Mouse (Mus musculus): ENCODE results near the gene Cox7b2. TPM values are rescaled to one million over a fixed set of nuclear protein-coding genes. Genes with fewer than 3 reads are reported as not detected.
"Not testable (repeated sequence)": the region's sequence is repeated elsewhere in the genome, so short reads cannot be mapped to it uniquely, and the experiment has no call there.

Cox7b2 gene
- polyA plus RNA-seq (2012) = not detected in 2 replicates

- H3K4me1 ChIP-seq (ENCODE audit: control insufficient read depth) = no peaks in the 10 kb centered on the region
- TF ChIP-seq GATA1 (IDR thresholded peaks at IDR 0.05; ENCODE audit: low read length) = no peak
- TF ChIP-seq TAL1 (IDR thresholded peaks at IDR 0.05; ENCODE audit: low read length) = no peak
- H3K36me3 ChIP-seq (ENCODE audit: control insufficient read depth) = no peaks in the 10 kb centered on the region
- no peak within 1 kb of the TSS for H3K4me3 ChIP-seq (replicated peaks)
- no peaks in the 10 kb centered on the region for H3K27me3 ChIP-seq (ENCODE audit: control insufficient read depth)
- peaks cover 6% of the 10 kb centered on the region for H3K9me3 ChIP-seq (ENCODE audit: control insufficient read depth, low read length)
Observed at GRCm38 (mm10) chr5:71548079-71548478, at the start of gene Cox7b2. Gene Cox7b2 (minus strand): TSS chr5:71548205.

- H3K9me3 ChIP-seq (ENCODE audit: control insufficient read depth, low read length) = 0 out of 2 replicates have a peak, but pooled peaks cover 2% of the 10 kb centered on the region
Observed at GRCm38 (mm10) chr5:71595321-71595720, 47.3 kb upstream of the Cox7b2 start.

GRCm38 (mm10) chr5:71593745-71594255 lies 45.8 kb upstream of the Cox7b2 start:
- TF ChIP-seq GATA1 (IDR thresholded peaks at IDR 0.05; ENCODE audit: low read length) (no peak), TAL1 (IDR thresholded peaks at IDR 0.05; ENCODE audit: low read length) (no peak)
- H3K4me3 ChIP-seq (replicated peaks) = no peak overlapping the region
- 0 out of 2 replicates have a peak, but pooled peaks cover 2% of the 10 kb centered on the region for H3K9me3 ChIP-seq (ENCODE audit: control insufficient read depth, low read length)
- no peaks in the 10 kb centered on the region for H3K4me1 ChIP-seq (ENCODE audit: control insufficient read depth)
- H3K27me3 ChIP-seq (ENCODE audit: control insufficient read depth) = no peaks in the 10 kb centered on the region
- no peaks in the 10 kb centered on the region for H3K36me3 ChIP-seq (ENCODE audit: control insufficient read depth)

More at GRCm38 (mm10) chr5:71595321-71595720, 47.3 kb upstream of the Cox7b2 start:
- no peaks in the 10 kb centered on the region for H3K4me1 ChIP-seq (ENCODE audit: control insufficient read depth)
- no peaks in the 10 kb centered on the region for H3K36me3 ChIP-seq (ENCODE audit: control insufficient read depth)
- H3K4me3 ChIP-seq (replicated peaks) = no peak overlapping the region
- no peak for TF ChIP-seq GATA1 (IDR thresholded peaks at IDR 0.05; ENCODE audit: low read length)
- H3K27me3 ChIP-seq (ENCODE audit: control insufficient read depth) = no peaks in the 10 kb centered on the region

- no peak overlapping the region for H3K4me3 ChIP-seq (replicated peaks)
- peaks cover 8% of the 10 kb centered on the region for H3K9me3 ChIP-seq (ENCODE audit: control insufficient read depth, low read length)
- no peak for TF ChIP-seq GATA1 (IDR thresholded peaks at IDR 0.05; ENCODE audit: low read length)
- TF ChIP-seq TAL1 (IDR thresholded peaks at IDR 0.05; ENCODE audit: low read length) = no peak
- H3K27me3 ChIP-seq (ENCODE audit: control insufficient read depth) = no peaks in the 10 kb centered on the region
- H3K36me3 ChIP-seq (ENCODE audit: control insufficient read depth) = no peaks in the 10 kb centered on the region
- no peaks in the 10 kb centered on the region for H3K4me1 ChIP-seq (ENCODE audit: control insufficient read depth)
Observed at GRCm38 (mm10) chr5:71571646-71572237, 23.7 kb upstream of the Cox7b2 start.

- peaks cover 6% of the 10 kb centered on the region for H3K9me3 ChIP-seq (ENCODE audit: control insufficient read depth, low read length)
- no peaks in the 10 kb centered on the region for H3K4me1 ChIP-seq (ENCODE audit: control insufficient read depth)
- no peaks in the 10 kb centered on the region for H3K36me3 ChIP-seq (ENCODE audit: control insufficient read depth)
- no peak overlapping the region for H3K4me3 ChIP-seq (replicated peaks)
- H3K27me3 ChIP-seq (ENCODE audit: control insufficient read depth) = no peaks in the 10 kb centered on the region
- TF ChIP-seq GATA1 (IDR thresholded peaks at IDR 0.05; ENCODE audit: low read length) (no peak), TAL1 (IDR thresholded peaks at IDR 0.05; ENCODE audit: low read length) (no peak)
Observed at GRCm38 (mm10) chr5:71545554-71545953, 2.5 kb downstream of the Cox7b2 start.

DNA sequence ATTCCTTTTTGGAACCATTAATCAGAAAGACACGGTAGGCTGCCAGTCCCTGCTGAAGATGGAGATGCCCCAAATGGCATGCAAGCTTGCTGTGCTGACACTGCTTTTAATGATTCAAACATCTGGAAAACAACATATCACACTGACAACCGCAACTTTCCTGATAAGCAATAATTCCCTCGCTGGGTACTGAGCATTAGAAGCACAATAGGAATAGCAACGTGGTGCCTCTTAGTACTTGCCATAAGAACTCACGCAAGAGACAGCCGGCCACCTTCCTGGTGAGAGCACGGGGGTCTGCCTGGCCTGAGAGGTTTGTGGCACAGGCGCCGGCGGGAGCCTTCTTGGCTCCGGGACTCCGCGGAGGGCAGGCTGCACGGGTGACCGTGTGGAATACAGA lies 22.5 kb downstream of the Cox7b2 start:
- H3K4me3 ChIP-seq (replicated peaks); H3K9me3 ChIP-seq (ENCODE audit: control insufficient read depth, low read length); H3K4me1 ChIP-seq (ENCODE audit: control insufficient read depth); H3K27me3 ChIP-seq (ENCODE audit: control insufficient read depth); H3K36me3 ChIP-seq (ENCODE audit: control insufficient read depth): not testable (repeated sequence)

DNA sequence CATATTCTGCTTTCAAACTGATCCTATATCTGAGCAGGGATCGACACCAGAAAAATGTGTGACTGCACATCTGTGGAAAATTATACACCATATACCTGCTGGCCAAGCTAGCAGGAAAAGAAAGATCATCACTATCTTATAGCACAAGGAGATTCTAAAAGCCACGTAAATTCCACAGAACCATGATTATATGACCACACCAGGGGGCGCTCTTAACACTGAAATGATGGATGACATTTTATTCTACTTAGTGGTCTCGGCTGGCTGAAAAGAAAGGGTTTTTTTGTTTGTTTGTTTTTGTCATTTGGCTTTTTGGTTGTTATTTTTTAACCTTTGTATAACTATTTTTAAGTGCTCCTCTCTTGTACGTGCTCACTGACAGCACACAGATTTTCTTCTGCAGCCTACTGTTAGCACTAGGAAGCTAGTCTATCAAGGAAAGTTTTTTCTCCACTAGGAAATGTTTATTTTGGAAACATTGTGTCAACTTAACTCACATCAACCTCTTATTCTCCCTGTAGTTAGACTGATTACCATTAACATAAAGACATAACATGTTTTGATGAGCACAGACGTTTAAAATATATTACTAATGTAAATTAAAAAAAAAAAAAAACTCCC lies 45.8 kb downstream of the Cox7b2 start:
- Histone ChIP-seq H3K4me3 (replicated peaks) (no peak overlapping the region), H3K4me1 (ENCODE audit: control insufficient read depth) (no peaks in the 10 kb centered on the region), H3K9me3 (ENCODE audit: control insufficient read depth, low read length) (no peaks in the 10 kb centered on the region), H3K36me3 (ENCODE audit: control insufficient read depth) (no peaks in the 10 kb centered on the region), H3K27me3 (ENCODE audit: control insufficient read depth) (no peaks in the 10 kb centered on the region)
- TF ChIP-seq TAL1 (IDR thresholded peaks at IDR 0.05; ENCODE audit: low read length) (no peak), GATA1 (IDR thresholded peaks at IDR 0.05; ENCODE audit: low read length) (no peak)

GRCm38 (mm10) chr5:71495621-71496020 lies 52.4 kb downstream of the Cox7b2 start:
- Histone ChIP-seq H3K4me3 (replicated peaks) (no peak overlapping the region), H3K4me1 (ENCODE audit: control insufficient read depth) (no peaks in the 10 kb centered on the region), H3K36me3 (ENCODE audit: control insufficient read depth) (no peaks in the 10 kb centered on the region), H3K27me3 (ENCODE audit: control insufficient read depth) (no peaks in the 10 kb centered on the region), H3K9me3 (ENCODE audit: control insufficient read depth, low read length) (no peaks in the 10 kb centered on the region)
- no peak for TF ChIP-seq GATA1 (IDR thresholded peaks at IDR 0.05; ENCODE audit: low read length)
- TF ChIP-seq TAL1 (IDR thresholded peaks at IDR 0.05; ENCODE audit: low read length) = no peak

- Histone ChIP-seq H3K4me1 (ENCODE audit: control insufficient read depth) (no peaks in the 10 kb centered on the region), H3K4me3 (replicated peaks) (no peak overlapping the region), H3K36me3 (ENCODE audit: control insufficient read depth) (no peaks in the 10 kb centered on the region), H3K27me3 (ENCODE audit: control insufficient read depth) (no peaks in the 10 kb centered on the region), H3K9me3 (ENCODE audit: control insufficient read depth, low read length) (no peaks in the 10 kb centered on the region)
- no peak for TF ChIP-seq GATA1 (IDR thresholded peaks at IDR 0.05; ENCODE audit: low read length)
- TF ChIP-seq TAL1 (IDR thresholded peaks at IDR 0.05; ENCODE audit: low read length) = no peak
Observed at GRCm38 (mm10) chr5:71456957-71457356, 91.0 kb downstream of the Cox7b2 start.
